Mouse (Mus musculus) embryonic fibroblast, embryonic 13.5 days (primary cell): Measurements from ENCODE around the gene Aldh1a3. TPM values are rescaled to one million over a fixed set of nuclear protein-coding genes. Genes with fewer than 3 reads are reported as not detected.

ENCODE experiments used
- H3K27ac ChIP-seq: 2 replicates; pipeline ENCODE4 v1.5.1; 2012; ENCODE audit warnings: low read length, control low read depth, inconsistent platforms; ENCODE audit not compliant: insufficient read depth
- H3K4me1 ChIP-seq: 2 replicates; pipeline ENCODE4 v1.6.1; 2011; ENCODE audit warnings: low read length; ENCODE audit not compliant: control insufficient read depth, insufficient read depth
- H3K4me3 ChIP-seq: 2 replicates; pipeline ENCODE4 v1.5.1; 2011; ENCODE audit warnings: mild to moderate bottlenecking, control low read depth, low read length; ENCODE audit not compliant: insufficient read depth
- CTCF ChIP-seq: IDR thresholded peaks from 2 replicates; pipeline ENCODE4 v1.5.1; 2011; ENCODE audit warnings: mild to moderate bottlenecking, control low read depth, low read length, moderate library complexity, borderline replicate concordance; ENCODE audit not compliant: insufficient read depth
- POLR2A ChIP-seq: IDR thresholded peaks from 2 replicates; pipeline ENCODE4 v1.6.1; 2011; ENCODE audit warnings: low read depth, mild to moderate bottlenecking, control low read depth, low read length, moderate library complexity
- polyA plus RNA-seq: library from polyadenylated mRNA; stranded (reverse); fragments of >200 nt; gene quantifications from 2 replicates; pipeline ENCODE4 v1.2.4, GENCODE M21; 2011; ENCODE audit warnings: low read depth; ENCODE audit not compliant: missing spikeins, insufficient read length

Gene Aldh1a3
- polyA plus RNA-seq, 1 experiment = 3.5 TPM

DNA sequence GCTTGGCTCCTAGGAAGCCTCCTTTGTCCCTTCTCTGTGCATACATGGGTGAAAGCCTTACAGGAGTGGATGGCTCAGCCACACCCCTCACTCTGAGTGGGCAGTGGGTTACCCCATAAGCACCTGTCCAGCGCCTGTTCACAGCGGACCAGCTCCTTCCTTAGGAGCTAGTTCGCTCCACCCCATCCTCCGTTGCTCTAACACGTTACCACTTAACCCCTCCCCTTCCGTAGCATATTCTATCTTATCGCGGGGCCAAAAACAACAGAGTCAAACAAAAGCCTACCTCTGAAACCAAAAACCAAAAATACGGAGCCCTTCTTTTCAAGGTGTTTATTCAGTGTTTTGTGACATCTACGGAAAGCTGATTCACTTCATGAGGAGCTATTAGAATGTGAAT is 21.0 kb upstream of the Aldh1a3 start:
- TF ChIP-seq CTCF (no peak), POLR2A (no peak)

GRCm38 (mm10) chr7:66446860-66447259 is 19.5 kb upstream of the Aldh1a3 start:
- H3K4me3 ChIP-seq = no peak overlapping the region
- H3K27ac ChIP-seq = no peak overlapping the region
- peaks cover 7% of the 10 kb centered on the region; the same call in 1 of the 2 replicates for H3K4me1 ChIP-seq
- TF ChIP-seq CTCF = no peak
- TF ChIP-seq POLR2A = no peak

More for the DNA sequence above, 21.0 kb upstream of the Aldh1a3 start:
- Histone ChIP-seq H3K4me3 (no peak overlapping the region), H3K4me1 (peaks cover 4% of the 10 kb centered on the region; the same call in 1 of the 2 replicates), H3K27ac (no peak overlapping the region)

GRCm38 (mm10) chr7:66445117-66445905 is 18.0 kb upstream of the Aldh1a3 start:
- Histone ChIP-seq H3K4me3 (no peak overlapping the region), H3K4me1 (peaks cover 7% of the 10 kb centered on the region; the same call in 1 of the 2 replicates), H3K27ac (no peak overlapping the region)
- TF ChIP-seq POLR2A = no peak

- H3K4me1 ChIP-seq = peaks cover 7% of the 10 kb centered on the region; the same call in 1 of the 2 replicates
- H3K4me3 ChIP-seq = no peak overlapping the region
- H3K27ac ChIP-seq = no peak overlapping the region
- TF ChIP-seq POLR2A (no peak), CTCF (no peak)
Measured at GRCm38 (mm10) chr7:66444706-66445105, 17.4 kb upstream of the Aldh1a3 start.

- Histone ChIP-seq H3K27ac (peak overlapping the region; percentile 16; the same call in 1 of the 2 replicates), H3K4me3 (no peak overlapping the region), H3K4me1 (0 out of 2 replicates have a peak, but pooled peaks cover 3% of the 10 kb centered on the region)
- no peak for TF ChIP-seq CTCF
- no peak for TF ChIP-seq POLR2A
Measured at GRCm38 (mm10) chr7:66442501-66443369, 15.4 kb upstream of the Aldh1a3 start.

DNA sequence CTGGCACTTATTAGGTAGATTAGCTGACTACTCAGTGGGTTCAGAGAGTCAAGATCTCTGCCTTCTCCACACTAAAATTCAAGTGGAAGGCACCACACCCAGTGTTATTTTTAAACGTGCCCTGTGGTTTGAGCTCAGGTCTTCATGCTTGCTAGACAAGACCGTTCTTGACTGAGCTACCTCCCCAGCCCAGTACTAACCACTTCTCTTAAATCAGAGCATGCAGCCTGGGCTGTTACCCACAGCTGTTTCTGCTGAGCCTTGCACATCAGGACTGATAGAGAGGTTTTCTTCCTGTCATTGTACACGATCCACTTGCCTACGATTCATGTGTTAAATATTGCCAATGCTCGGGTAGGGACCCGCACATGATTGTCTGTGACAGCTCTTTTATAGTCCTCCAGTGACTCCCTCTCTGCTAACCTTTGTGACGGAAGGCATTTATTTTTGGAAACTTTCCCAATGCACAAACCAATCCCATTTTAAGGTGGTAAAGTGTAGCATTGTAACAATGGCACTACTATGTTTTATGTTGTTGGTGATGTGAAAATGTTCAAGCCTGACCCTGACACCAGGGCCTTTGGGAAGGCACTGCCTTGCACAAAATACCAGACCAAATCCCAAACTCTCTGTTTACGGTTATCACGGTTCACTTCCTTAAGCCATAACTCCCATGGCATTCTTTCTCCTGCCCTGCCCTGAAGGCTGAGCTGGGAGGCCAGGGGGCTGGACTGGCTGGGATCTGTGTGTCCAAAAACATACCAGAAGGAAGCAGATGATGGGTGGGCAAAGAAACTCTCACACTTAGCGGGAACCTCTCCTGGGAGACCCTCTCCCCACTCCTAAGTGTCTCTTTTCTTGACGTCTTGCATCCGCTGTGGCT is 11.7 kb upstream of the Aldh1a3 start:
- no peak overlapping the region for H3K27ac ChIP-seq

GRCm38 (mm10) chr7:66434453-66434935 is 7.2 kb upstream of the Aldh1a3 start:
- H3K4me3 ChIP-seq = no peak overlapping the region
- H3K27ac ChIP-seq = no peak overlapping the region
- H3K4me1 ChIP-seq = no peaks in the 10 kb centered on the region
- no peak for TF ChIP-seq POLR2A
- peak; percentile 92 for TF ChIP-seq CTCF

More for the DNA sequence above, 11.7 kb upstream of the Aldh1a3 start:
- H3K4me1 ChIP-seq = 0 out of 2 replicates have a peak, but pooled peaks cover 3% of the 10 kb centered on the region
- H3K4me3 ChIP-seq = no peak overlapping the region
- TF ChIP-seq CTCF (no peak), POLR2A (no peak)

DNA sequence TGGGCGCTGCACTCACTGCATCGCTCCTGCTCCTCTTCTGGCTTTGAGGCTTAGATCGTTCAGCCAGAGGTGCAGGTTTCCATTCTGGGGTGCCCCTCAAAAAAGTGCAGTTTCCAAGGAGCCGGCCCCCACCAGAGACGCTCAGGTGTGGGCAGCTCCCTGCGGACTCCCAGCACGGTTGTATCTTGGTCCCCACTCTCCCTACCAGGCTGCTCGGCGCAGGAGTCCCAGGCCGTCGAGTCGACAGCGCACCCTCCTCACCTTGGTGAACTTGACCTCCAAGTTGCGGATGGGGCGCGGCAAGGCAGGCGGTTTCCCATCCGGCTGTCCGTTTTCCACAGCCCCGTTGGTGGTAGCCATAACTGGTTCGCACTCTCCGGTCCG is 272 bp downstream of the Aldh1a3 start:
- Histone ChIP-seq H3K4me3 (peak overlapping the region; percentile 28; the same call in 1 of the 2 replicates), H3K4me1 (no peaks in the 10 kb centered on the region), H3K27ac (no peak overlapping the region)
- no peak for TF ChIP-seq POLR2A
- no peak for TF ChIP-seq CTCF

GRCm38 (mm10) chr7:66421903-66422302 is 5.4 kb downstream of the Aldh1a3 start:
- Histone ChIP-seq H3K4me3 (no peak overlapping the region), H3K27ac (no peak overlapping the region), H3K4me1 (no peaks in the 10 kb centered on the region)
- TF ChIP-seq POLR2A (no peak), CTCF (no peak)
